Mouse (Mus musculus): ENCODE measurements at regions not wholly inside any gene's neighbourhood (a gene's known extent, or its start where the extent isn't known, plus 50 kb on each side); places are given as distances from the start of the nearest gene placed in this dataset.
A peak's percentile ranks its signal among the peaks of the same experiment; 100 is the strongest.

DNA sequence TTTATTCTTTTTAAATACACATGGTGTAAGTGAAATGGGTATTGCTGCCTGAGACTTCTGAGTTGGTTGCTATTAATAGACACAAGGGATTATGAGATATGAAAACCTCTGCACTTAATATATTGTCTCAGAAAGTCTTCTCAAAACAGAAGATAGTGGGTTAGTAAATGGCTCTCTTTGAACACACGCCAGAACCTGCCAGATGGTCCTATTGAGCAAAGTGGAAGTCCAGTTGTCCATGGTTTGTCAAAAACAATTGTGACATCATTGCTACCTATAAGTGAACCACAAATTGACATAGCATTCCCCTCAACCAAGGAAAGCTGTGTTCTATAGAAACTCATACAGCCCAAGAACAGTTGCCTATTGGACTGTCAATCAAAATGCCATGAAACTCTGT lies 98.5 kb upstream of the 4930583I09Rik start:
- WGBS: 83% methylated on average over 1 of the region's 1 CpGs
- no peak for ATAC-seq (ENCODE audit: low FRiP score, low TSS enrichment)
- H3K4me2 ChIP-seq (replicated peaks; ENCODE audit: low read depth, low read length): no peak overlapping the region

DNA sequence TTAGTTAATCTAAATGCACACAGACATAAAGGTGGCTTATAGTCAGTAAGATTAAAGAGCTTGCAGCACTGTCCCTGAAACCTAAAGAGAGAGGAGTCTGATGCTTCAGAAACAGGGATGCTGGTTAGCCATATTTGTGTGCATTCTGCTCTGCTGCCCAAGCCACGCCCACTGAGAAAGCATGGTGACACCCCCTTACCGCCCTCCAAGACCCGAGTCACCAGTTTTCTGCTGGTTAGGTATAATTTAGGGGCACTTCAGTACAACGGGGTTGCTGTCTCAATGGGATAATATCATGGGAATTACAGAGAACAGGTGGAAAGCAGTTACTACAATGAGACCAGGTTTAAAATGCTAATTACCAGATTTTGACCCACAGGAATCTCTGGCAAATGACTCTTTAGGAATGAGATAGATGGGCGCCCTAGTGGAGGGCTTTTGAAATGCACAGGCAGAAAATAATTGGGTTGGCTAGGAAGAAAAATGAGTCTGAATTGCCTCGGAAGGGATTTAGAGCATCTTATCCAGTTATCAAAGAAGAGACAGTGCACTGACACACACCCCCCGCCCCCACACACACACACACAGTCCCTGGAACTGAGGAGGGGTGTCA lies 95.1 kb upstream of the 4930583I09Rik start:
- no peak overlapping the region for H3K4me3 ChIP-seq (ENCODE audit: low read length)
- no peaks in the 10 kb centered on the region for H3K27me3 ChIP-seq (ENCODE audit: insufficient read depth, low read length)
- no peaks in the 10 kb centered on the region for H3K9me3 ChIP-seq (ENCODE audit: low read length)
- ATAC-seq (ENCODE audit: low FRiP score, low TSS enrichment): no peak
- no peak overlapping the region for H3K9ac ChIP-seq (replicated peaks; ENCODE audit: low read length)
- no peak overlapping the region for H3K4me2 ChIP-seq (replicated peaks; ENCODE audit: low read depth, low read length)
- H3K4me1 ChIP-seq (ENCODE audit: insufficient read depth, low read length): no peaks in the 10 kb centered on the region
- no peaks in the 10 kb centered on the region for H3K36me3 ChIP-seq (ENCODE audit: insufficient read depth, low read length)
- 60% methylated on average over 7 of the region's 7 CpGs for WGBS
- H3K27ac ChIP-seq (ENCODE audit: low read length): no peak overlapping the region

More for the DNA sequence above, 98.5 kb upstream of the 4930583I09Rik start:
- no peaks in the 10 kb centered on the region for H3K9me3 ChIP-seq (ENCODE audit: low read length)
- H3K4me1 ChIP-seq (ENCODE audit: insufficient read depth, low read length): peaks cover 5% of the 10 kb centered on the region; the same call in 1 of the 2 replicates
- no peak overlapping the region for H3K4me3 ChIP-seq (ENCODE audit: low read length)
- H3K27ac ChIP-seq (ENCODE audit: low read length): no peak overlapping the region
- H3K9ac ChIP-seq (replicated peaks; ENCODE audit: low read length): no peak overlapping the region
- no peaks in the 10 kb centered on the region for H3K27me3 ChIP-seq (ENCODE audit: insufficient read depth, low read length)
- H3K36me3 ChIP-seq (ENCODE audit: insufficient read depth, low read length): no peaks in the 10 kb centered on the region

DNA sequence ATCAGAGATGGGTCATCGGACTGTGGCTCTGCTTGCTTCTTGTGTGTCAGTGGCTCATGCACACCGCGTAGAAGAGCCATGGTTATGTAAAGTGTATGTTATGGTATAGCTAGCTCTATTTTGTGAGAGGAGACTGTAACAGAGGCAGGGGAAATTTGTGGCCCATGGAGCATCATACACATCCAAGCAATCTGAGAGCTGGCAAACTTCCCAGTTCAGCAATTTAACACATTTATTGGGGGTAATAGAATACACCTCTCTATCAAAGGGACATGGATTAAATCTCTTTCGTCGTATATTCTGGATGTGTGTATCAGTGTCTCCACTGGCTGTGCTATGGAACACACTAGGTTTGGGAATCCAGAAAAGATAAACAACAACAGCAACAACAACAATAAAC lies 87.9 kb upstream of the 4930583I09Rik start:
- ATAC-seq (ENCODE audit: low FRiP score, low TSS enrichment): no peak
- Histone ChIP-seq H3K9ac (replicated peaks; ENCODE audit: low read length) (no peak overlapping the region), H3K4me2 (replicated peaks; ENCODE audit: low read depth, low read length) (no peak overlapping the region), H3K9me3 (ENCODE audit: low read length) (no peaks in the 10 kb centered on the region), H3K36me3 (ENCODE audit: insufficient read depth, low read length) (no peaks in the 10 kb centered on the region), H3K27ac (ENCODE audit: low read length) (no peak overlapping the region), H3K4me3 (ENCODE audit: low read length) (no peak overlapping the region), H3K27me3 (ENCODE audit: insufficient read depth, low read length) (no peaks in the 10 kb centered on the region), H3K4me1 (ENCODE audit: insufficient read depth, low read length) (no peaks in the 10 kb centered on the region)
- WGBS: 70% methylated on average over 5 of the region's 5 CpGs

DNA sequence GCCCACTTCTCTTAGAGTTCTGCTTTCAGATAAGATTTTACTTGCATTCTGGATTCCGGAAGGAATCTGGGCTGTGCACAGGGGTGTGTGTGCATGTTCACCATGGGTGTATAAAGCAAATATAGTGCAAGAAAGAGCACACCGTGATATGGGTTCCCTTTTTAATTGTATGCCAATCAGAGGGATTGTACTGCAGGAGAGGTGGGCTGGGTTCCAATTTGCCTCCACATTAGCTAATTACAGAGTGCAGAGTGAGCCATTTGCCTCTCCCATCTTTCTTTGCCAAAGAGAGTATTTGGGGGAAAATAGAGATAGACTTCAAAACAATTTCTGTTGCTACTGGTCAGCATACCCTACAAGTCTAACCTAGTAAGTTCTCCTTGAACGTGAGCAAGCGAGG lies 86.4 kb upstream of the 4930583I09Rik start:
- H3K4me1 ChIP-seq (ENCODE audit: insufficient read depth, low read length): no peaks in the 10 kb centered on the region
- H3K4me2 ChIP-seq (replicated peaks; ENCODE audit: low read depth, low read length): no peak overlapping the region
- no peak overlapping the region for H3K9ac ChIP-seq (replicated peaks; ENCODE audit: low read length)
- no peaks in the 10 kb centered on the region for H3K9me3 ChIP-seq (ENCODE audit: low read length)
- no peak for ATAC-seq (ENCODE audit: low FRiP score, low TSS enrichment)
- no peak overlapping the region for H3K27ac ChIP-seq (ENCODE audit: low read length)
- H3K27me3 ChIP-seq (ENCODE audit: insufficient read depth, low read length): no peaks in the 10 kb centered on the region
- no peak overlapping the region for H3K4me3 ChIP-seq (ENCODE audit: low read length)
- H3K36me3 ChIP-seq (ENCODE audit: insufficient read depth, low read length): no peaks in the 10 kb centered on the region
- WGBS: 88% methylated on average over 4 of the region's 4 CpGs

GRCm38 (mm10) chr17:64920236-64920635 lies 84.4 kb upstream of the 4930583I09Rik start:
- H3K4me2 ChIP-seq (replicated peaks; ENCODE audit: low read depth, low read length): no peak overlapping the region
- peaks cover 8% of the 10 kb centered on the region; the same call in 1 of the 2 replicates for H3K4me1 ChIP-seq (ENCODE audit: insufficient read depth, low read length)
- H3K36me3 ChIP-seq (ENCODE audit: insufficient read depth, low read length): no peaks in the 10 kb centered on the region
- H3K27me3 ChIP-seq (ENCODE audit: insufficient read depth, low read length): no peaks in the 10 kb centered on the region
- no peak overlapping the region for H3K9ac ChIP-seq (replicated peaks; ENCODE audit: low read length)
- no peak for ATAC-seq (ENCODE audit: low FRiP score, low TSS enrichment)
- 67% methylated on average over 2 of the region's 2 CpGs for WGBS
- H3K4me3 ChIP-seq (ENCODE audit: low read length): no peak overlapping the region
- H3K9me3 ChIP-seq (ENCODE audit: low read length): no peaks in the 10 kb centered on the region; the same call in 1 of the 2 replicates
- H3K27ac ChIP-seq (ENCODE audit: low read length): no peak overlapping the region

- Histone ChIP-seq H3K9ac (replicated peaks; ENCODE audit: low read length) (no peak overlapping the region), H3K4me3 (ENCODE audit: low read length) (no peak overlapping the region), H3K9me3 (ENCODE audit: low read length) (no peaks in the 10 kb centered on the region; the same call in 1 of the 2 replicates), H3K36me3 (ENCODE audit: insufficient read depth, low read length) (no peaks in the 10 kb centered on the region), H3K4me2 (replicated peaks; ENCODE audit: low read depth, low read length) (no peak overlapping the region), H3K27ac (ENCODE audit: low read length) (no peak overlapping the region), H3K27me3 (ENCODE audit: insufficient read depth, low read length) (no peaks in the 10 kb centered on the region), H3K4me1 (ENCODE audit: insufficient read depth, low read length) (peaks cover 24% of the 10 kb centered on the region; the same call in 1 of the 2 replicates)
- ATAC-seq (ENCODE audit: low FRiP score, low TSS enrichment): no peak
- 87% methylated on average over 4 of the region's 4 CpGs for WGBS
These were observed 82.0 kb upstream of the 4930583I09Rik start for GRCm38 (mm10) chr17:64917830-64918229.

GRCm38 (mm10) chr17:64916657-64917056 lies 80.8 kb upstream of the 4930583I09Rik start:
- Histone ChIP-seq H3K9ac (replicated peaks; ENCODE audit: low read length) (no peak overlapping the region), H3K4me3 (ENCODE audit: low read length) (no peak overlapping the region), H3K27ac (ENCODE audit: low read length) (no peak overlapping the region), H3K36me3 (ENCODE audit: insufficient read depth, low read length) (no peaks in the 10 kb centered on the region), H3K9me3 (ENCODE audit: low read length) (no peaks in the 10 kb centered on the region; the same call in 1 of the 2 replicates), H3K4me2 (replicated peaks; ENCODE audit: low read depth, low read length) (no peak overlapping the region), H3K27me3 (ENCODE audit: insufficient read depth, low read length) (no peaks in the 10 kb centered on the region), H3K4me1 (ENCODE audit: insufficient read depth, low read length) (peaks cover 24% of the 10 kb centered on the region; the same call in 1 of the 2 replicates)
- WGBS: 81% methylated on average over 6 of the region's 6 CpGs
- no peak for ATAC-seq (ENCODE audit: low FRiP score, low TSS enrichment)

GRCm38 (mm10) chr17:64915708-64916107 lies 79.8 kb upstream of the 4930583I09Rik start:
- no peaks in the 10 kb centered on the region for H3K27me3 ChIP-seq (ENCODE audit: insufficient read depth, low read length)
- H3K27ac ChIP-seq (ENCODE audit: low read length): no peak overlapping the region
- WGBS: 24% methylated on average over 3 of the region's 3 CpGs
- H3K9me3 ChIP-seq (ENCODE audit: low read length): no peaks in the 10 kb centered on the region; the same call in 1 of the 2 replicates
- ATAC-seq (ENCODE audit: low FRiP score, low TSS enrichment): no peak
- no peak overlapping the region for H3K9ac ChIP-seq (replicated peaks; ENCODE audit: low read length)
- no peak overlapping the region for H3K4me2 ChIP-seq (replicated peaks; ENCODE audit: low read depth, low read length)
- peaks cover 24% of the 10 kb centered on the region; the same call in 1 of the 2 replicates for H3K4me1 ChIP-seq (ENCODE audit: insufficient read depth, low read length)
- no peaks in the 10 kb centered on the region for H3K36me3 ChIP-seq (ENCODE audit: insufficient read depth, low read length)
- no peak overlapping the region for H3K4me3 ChIP-seq (ENCODE audit: low read length)

DNA sequence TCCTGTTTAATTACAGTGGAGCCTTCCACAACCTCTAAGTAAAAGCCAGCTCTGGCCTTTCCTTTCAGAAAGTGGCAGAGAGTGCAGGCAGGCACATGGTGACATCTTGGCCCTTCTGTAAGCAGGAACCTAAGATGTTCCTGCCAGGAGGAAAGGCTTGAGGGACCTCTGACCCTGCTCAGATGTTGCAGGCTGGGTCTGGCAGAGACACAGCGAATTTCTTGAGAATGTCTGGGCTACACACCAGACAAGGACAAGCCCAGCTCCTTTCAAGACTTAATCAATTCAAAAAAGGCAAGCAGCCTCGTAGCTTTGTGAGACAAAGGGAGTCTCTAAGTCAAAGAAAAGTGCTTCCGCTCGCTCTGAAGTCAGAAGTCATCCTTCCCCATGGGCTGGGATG lies 79.2 kb upstream of the 4930583I09Rik start:
- 46% methylated on average over 4 of the region's 4 CpGs for WGBS
- no peak overlapping the region for H3K9ac ChIP-seq (replicated peaks; ENCODE audit: low read length)
- peaks cover 24% of the 10 kb centered on the region; the same call in 1 of the 2 replicates for H3K4me1 ChIP-seq (ENCODE audit: insufficient read depth, low read length)
- H3K36me3 ChIP-seq (ENCODE audit: insufficient read depth, low read length): no peaks in the 10 kb centered on the region
- H3K4me3 ChIP-seq (ENCODE audit: low read length): no peak overlapping the region
- H3K27ac ChIP-seq (ENCODE audit: low read length): no peak overlapping the region
- no peaks in the 10 kb centered on the region; the same call in 1 of the 2 replicates for H3K9me3 ChIP-seq (ENCODE audit: low read length)
- H3K4me2 ChIP-seq (replicated peaks; ENCODE audit: low read depth, low read length): no peak overlapping the region
- H3K27me3 ChIP-seq (ENCODE audit: insufficient read depth, low read length): no peaks in the 10 kb centered on the region
- no peak for ATAC-seq (ENCODE audit: low FRiP score, low TSS enrichment)

GRCm38 (mm10) chr17:64914302-64914701 lies 78.4 kb upstream of the 4930583I09Rik start:
- Histone ChIP-seq H3K4me1 (ENCODE audit: insufficient read depth, low read length) (peaks cover 24% of the 10 kb centered on the region; the same call in 1 of the 2 replicates), H3K4me3 (ENCODE audit: low read length) (no peak overlapping the region), H3K27me3 (ENCODE audit: insufficient read depth, low read length) (no peaks in the 10 kb centered on the region), H3K27ac (ENCODE audit: low read length) (no peak overlapping the region), H3K36me3 (ENCODE audit: insufficient read depth, low read length) (no peaks in the 10 kb centered on the region), H3K4me2 (replicated peaks; ENCODE audit: low read depth, low read length) (no peak overlapping the region), H3K9ac (replicated peaks; ENCODE audit: low read length) (no peak overlapping the region), H3K9me3 (ENCODE audit: low read length) (no peaks in the 10 kb centered on the region; the same call in 1 of the 2 replicates)
- 22% methylated on average over 8 of the region's 8 CpGs for WGBS
- ATAC-seq (ENCODE audit: low FRiP score, low TSS enrichment): peak; percentile 85
